Mouse (Mus musculus) bone marrow, adult 2 months (tissue): ENCODE data around the gene Hps3.
"Not testable (repeated sequence)": the region's sequence is repeated elsewhere in the genome, so short reads cannot be mapped to it uniquely, and the experiment has no call there.

Source experiments
- CTCF ChIP-seq: fragments of 200-500 bp; IDR thresholded peaks from 2 replicates; pipeline ENCODE4 v1.5.1; 2011; ENCODE audit warnings: low read length, control low read depth; ENCODE audit not compliant: control insufficient read depth, insufficient read depth
- POLR2A ChIP-seq: fragments of 200-500 bp; IDR thresholded peaks from 2 replicates; pipeline ENCODE4 v1.6.1; 2011; ENCODE audit warnings: low read depth, mild to moderate bottlenecking, control low read depth, low read length, borderline replicate concordance; ENCODE audit not compliant: control insufficient read depth

DNA sequence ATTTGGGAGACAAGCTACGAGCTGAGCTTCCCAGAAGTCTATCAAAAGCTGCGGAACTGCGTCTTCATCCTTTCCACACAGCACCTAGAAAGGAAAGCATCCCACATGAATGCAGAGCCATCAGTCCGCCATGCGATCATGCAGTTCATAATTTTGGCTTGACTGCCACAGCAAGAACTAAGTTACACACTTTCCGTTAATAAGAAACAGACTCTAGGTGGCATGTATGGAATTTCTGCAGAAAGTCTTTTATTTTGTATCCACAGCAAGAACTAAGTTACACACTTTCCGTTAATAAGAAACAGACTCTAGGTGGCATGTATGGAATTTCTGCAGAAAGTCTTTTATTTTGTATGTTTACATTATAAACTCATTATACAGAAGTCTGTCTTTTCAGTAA lies 24.2 kb downstream of the Hps3 start:
- TF ChIP-seq CTCF, POLR2A: not testable (repeated sequence)
